Mouse (Mus musculus): ENCODE measurements around the gene Il33.

Il33 gene

DNA sequence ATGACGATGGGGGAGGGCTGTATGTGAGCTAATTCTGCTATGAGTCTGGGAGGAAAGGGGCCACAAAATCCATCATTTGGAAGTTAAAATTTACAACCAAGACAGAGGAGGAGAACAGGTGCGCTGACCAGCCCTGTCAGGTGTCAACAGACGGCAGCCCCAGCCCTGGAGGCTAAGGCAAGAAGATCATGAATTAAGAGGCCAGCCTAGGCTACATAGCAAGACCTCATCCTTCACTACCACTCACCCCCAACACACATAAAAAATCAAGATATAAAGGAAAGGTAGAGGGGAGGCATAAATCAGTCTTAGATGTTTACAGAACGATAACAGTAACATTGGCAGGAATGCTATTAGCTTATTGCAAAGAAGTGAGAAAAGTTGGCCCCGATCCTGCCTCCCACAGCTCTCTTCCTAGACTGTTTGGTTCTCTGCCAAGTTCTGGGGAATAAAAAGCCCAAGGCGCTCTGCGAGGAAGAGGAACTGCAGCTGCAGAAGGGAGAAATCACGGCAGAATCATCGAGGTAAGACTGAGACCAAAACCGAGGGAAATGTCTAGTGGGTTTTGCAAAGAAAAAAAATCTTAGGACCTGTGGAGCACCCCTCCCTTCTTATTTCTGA lies at the start of gene Il33:
Il33 (plus strand) TSS at position 477 of the 621 bp plus-strand sequence.
- peak; percentile 61 to 62 for DNase-seq

- DNase-seq: no peak
Observed at GRCm38 (mm10) chr19:29877422-29878291, 47.3 kb upstream of the Il33 start.

- DNase-seq: peak in 1 of 2 experiments; percentile 34
Observed at GRCm38 (mm10) chr19:29878896-29879504, 45.9 kb upstream of the Il33 start.

DNA sequence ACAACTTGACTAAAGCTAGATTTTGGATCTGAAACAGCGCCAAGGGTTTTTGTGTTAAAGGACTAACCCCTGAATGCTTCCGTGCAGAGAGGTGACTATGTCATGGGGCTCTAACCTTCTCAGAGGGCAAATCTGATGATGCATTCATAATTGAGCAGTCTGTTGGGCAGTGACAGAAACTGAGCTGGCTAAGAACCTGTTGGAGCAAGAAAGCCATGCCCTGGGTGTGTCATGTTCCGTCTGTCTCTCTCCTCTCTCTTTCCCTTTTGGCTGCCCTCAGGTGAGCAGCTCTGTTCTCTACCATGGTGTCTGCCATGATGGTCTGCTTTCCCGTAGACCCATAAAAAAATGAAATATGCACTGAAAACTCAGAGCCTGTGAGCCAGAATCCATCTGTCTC lies 44.0 kb upstream of the Il33 start:
- no peak for DNase-seq

- DNase-seq: no peak
Observed at GRCm38 (mm10) chr19:29882696-29883095, 42.2 kb upstream of the Il33 start.

DNA sequence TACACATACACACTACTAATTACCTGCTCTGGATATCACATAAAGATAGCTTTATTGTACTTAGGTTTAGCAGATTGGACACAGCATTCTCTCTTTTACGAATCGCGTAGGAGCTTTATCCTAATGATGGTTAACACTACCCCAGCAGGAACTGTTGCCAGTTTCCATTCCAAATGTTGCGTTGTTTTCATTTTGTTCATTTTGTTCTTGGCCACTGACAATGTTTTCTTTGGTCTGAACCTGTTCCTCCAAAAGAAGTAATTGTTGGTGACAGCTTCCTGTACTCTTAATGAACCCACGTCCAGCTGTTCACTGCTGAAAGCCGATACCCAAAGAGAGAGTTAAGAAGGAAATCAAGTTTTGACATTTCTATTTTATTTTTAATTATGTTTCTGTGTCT lies 39.4 kb upstream of the Il33 start:
- no peak for DNase-seq

DNA sequence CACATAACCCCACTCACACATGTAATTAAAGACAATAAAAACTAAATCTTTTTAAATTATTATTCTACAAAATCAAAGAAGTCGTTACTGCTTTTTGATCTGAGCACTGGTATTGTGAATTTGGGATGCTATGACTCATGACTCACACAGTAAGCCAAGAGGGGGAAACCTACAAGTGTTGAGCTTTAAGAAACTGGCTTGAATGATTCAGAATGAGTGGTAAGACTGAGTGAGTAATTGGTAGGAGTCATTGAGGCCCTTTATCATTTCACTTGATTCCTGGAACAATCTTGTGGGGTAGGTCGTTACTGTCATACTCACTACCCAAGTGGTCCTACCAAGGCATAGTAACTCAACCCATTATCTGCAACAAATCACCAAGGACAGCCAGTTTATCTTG lies 37.4 kb upstream of the Il33 start:
- no peak for DNase-seq

- no peak for DNase-seq
Observed at GRCm38 (mm10) chr19:29888946-29889345, 36.0 kb upstream of the Il33 start.

DNA sequence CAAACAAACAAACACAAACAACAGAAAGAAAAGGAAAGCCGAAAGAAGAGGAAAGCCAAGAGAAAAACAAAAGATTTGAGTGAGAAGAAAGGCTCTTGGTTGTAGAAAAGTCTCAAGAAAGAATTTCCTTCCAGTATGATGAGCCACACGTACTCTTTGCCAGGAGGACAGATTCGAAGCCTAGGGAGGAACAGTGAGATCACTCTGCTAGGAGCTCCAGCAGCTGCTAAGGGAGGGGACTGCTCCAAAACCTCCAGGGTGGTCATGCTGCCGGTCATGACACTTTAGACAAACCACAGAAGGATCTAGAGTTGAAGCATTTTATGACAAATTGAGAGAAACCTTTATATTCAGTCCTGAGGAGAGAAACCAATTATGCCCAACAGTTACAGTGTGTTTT lies 32.9 kb upstream of the Il33 start:
- no peak for DNase-seq

DNA sequence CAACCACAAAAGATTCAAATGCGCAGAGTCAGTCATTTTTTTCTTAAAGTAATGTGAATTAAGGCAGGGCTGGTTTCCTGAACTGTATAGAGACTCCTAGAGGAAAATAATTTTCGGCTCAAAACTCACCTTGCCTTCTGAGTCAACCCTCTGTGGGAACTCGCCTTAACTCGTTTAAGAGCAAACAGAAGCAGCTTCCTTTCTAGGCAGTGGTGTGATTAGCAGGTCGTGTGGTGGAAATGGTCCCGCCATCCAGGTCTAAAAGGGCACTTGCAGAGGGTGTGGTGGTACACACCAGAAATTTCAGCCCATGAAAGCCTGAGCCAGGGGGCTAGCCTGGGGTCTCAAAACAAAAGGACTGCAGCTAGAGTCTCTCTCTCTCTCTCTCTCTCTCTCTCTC lies 32.1 kb upstream of the Il33 start:
- DNase-seq: no peak

DNA sequence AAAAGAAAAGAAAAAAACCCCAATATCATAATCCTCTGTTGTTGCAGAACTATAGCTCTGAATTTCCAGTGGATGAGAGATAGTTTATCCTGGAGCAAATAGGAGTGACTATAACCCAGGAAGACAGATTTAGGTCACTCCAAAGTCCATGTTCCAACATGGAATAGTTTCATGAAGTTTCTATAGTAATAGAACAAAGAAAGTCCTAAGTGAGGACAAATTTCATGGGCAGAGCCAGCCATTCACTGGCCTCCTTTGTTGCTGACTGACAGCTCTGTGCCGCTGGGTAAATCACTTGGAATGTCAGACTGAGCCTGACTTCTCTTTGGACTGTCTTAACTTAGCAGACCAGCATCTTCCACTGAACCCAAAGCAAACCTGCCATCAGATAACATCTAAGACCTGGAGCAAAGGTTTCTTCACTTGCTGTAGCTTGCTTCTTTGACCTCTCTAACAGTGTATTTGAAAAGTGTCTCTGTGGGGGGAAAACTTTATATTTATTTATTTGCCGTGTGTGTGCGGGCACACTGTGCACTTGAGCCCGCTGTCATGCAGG lies 31.1 kb upstream of the Il33 start:
- no peak for DNase-seq

DNA sequence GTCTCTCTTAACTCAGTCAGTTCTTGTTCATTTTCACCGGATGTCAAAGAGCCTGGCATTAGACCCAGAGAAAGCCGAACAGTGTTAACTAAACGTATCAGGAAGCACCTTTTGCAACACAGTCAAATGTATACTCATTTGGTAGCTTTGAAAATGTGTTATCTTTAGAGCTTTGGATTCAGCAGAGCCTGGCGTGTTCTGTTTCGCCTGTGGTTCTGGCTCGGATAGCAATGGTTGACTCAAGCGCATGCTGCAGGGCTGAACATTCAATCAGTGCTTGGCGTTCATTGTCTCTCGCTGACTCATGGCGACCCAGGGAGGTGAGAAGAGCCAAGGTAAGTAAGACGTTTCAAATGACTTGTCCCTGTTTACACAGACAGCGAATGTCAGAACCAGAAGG lies 30.5 kb upstream of the Il33 start:
- no peak for DNase-seq

DNA sequence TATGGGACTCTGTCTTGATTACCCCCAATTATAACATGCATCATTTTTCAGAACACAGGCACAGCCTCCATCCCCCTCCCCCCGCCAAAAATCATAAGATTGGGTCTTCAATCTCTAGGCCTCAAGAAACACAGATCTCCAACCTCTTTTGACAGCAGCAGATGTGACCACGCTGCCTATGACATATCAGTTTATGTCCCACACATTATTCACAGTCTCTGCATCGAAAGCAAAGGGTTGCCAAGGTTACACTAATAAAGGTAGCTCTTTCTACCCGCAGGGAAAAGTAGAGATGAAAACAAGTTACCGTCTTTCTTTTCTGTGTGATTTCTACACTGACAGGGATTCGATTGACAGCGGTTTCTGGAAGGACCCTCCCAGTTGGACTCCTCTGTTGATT lies 29.9 kb upstream of the Il33 start:
- no peak for DNase-seq

GRCm38 (mm10) chr19:29900318-29900717 lies 24.6 kb upstream of the Il33 start:
- no peak for DNase-seq

GRCm38 (mm10) chr19:29902343-29903070 lies 22.4 kb upstream of the Il33 start:
- no peak for DNase-seq

- DNase-seq: no peak
Observed at GRCm38 (mm10) chr19:29905896-29906295, 19.0 kb upstream of the Il33 start.

- DNase-seq: no peak
Observed at GRCm38 (mm10) chr19:29909166-29909565, 15.7 kb upstream of the Il33 start.

DNA sequence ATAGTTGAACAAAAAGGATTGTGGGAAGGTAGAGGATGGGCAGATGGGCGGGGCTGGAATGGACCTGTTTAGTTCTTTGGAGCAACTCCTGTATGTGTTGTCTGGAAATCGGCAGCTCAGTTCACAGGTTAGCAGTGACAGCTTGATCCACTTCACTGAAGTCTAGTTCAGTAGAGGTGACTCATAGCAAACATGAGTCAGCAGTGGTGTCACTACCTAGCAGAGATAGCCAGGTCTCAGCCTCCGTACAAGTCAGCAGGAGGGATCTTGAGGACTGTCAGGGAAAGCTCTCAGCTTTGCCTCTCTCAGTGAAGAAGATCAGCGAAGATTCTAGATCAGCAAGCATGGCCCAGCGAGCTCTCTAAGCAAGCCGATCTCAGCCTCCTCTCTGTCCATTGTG lies 13.0 kb upstream of the Il33 start:
- DNase-seq: no peak

- no peak for DNase-seq
Observed at GRCm38 (mm10) chr19:29917421-29917820, 7.5 kb upstream of the Il33 start.

- no peak for DNase-seq
Observed at GRCm38 (mm10) chr19:29926101-29926755, 1.3 kb downstream of the Il33 start.

GRCm38 (mm10) chr19:29930296-29930695 lies 5.4 kb downstream of the Il33 start:
- DNase-seq: peak; percentile 87 to 90

DNA sequence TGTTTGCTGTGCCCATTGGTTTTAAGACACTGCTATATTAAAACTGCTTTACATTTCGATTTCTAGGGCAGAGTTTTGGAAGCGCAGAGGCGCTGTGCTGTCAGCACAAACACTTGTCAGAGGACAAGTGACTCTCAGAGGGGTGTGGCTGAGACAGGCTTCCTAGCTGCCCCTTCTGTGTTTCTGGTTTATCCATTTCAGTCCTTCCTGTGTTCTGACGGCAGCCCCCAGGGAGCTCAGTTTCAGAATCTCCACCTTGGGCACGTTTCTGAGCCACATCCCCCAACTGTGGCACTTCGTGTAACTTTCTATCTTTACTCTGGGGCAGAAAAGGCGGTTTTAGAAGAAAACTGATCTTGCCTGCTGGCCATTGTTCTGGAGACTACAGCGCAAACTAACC lies 12.5 kb downstream of the Il33 start:
- DNase-seq: no peak

Data from lung, adult 18-20 months (tissue).